Mouse (Mus musculus): Measurements from ENCODE around the gene Rps5.
"Not testable (repeated sequence)": the region's sequence is repeated elsewhere in the genome, so short reads cannot be mapped to it uniquely, and the experiment has no call there.

Rps5 gene

GRCm38 (mm10) chr7:12921705-12922465 is at the start of gene Rps5:
Gene Rps5 (plus strand): TSS chr7:12922290.
- DNase-seq, result peak; percentile 98

DNA sequence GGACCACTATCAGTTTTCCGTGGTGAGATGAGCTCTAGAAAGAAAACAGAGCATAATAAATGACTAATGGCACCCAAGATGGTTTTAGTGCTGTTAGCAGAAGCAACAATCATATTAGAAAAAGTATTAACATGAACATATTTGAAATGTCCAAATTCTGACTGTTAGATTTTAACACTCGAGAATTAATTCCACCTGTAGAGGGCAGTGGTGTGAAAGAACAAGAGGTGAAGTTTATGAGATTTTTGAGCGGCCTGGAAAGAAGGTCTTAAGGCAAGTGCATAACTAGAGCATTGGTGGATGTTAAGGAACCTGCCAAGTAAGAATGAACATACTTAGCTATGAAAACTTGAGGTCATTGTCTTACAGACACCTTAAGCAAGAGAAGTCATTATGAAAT is 47.8 kb upstream of the Rps5 start:
- DNase-seq, result no peak

- DNase-seq, result no peak
Observed at GRCm38 (mm10) chr7:12880036-12880435, 42.1 kb upstream of the Rps5 start.

DNA sequence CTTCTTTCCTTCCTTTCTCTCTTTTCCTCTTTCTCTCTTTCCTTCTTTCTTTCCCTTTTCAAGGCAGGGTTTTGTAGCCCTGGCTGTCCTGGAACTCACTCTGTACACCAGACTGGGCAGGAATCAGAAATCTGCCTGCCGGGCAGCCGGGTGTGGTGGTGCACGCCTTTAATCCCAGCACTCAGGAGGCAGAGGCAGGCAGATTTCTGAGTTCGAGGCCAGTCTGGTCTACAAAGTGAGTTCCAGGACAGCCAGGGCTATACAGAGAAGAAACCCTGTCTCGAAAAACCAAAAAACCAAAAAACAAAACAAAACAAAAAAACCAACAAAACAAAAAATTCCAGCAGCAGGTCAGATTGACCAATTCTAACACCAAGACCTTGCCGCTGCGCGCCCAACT is 41.6 kb upstream of the Rps5 start:
- DNase-seq, result not testable (repeated sequence)

GRCm38 (mm10) chr7:12880911-12881660 is 41.0 kb upstream of the Rps5 start, which contains the start of gene Zfp128:
Gene Zfp128 (plus strand): TSS chr7:12881177.
- peak; percentile 90 for DNase-seq

- DNase-seq, result no peak
Observed at GRCm38 (mm10) chr7:12886563-12887266, 35.4 kb upstream of the Rps5 start.

DNA sequence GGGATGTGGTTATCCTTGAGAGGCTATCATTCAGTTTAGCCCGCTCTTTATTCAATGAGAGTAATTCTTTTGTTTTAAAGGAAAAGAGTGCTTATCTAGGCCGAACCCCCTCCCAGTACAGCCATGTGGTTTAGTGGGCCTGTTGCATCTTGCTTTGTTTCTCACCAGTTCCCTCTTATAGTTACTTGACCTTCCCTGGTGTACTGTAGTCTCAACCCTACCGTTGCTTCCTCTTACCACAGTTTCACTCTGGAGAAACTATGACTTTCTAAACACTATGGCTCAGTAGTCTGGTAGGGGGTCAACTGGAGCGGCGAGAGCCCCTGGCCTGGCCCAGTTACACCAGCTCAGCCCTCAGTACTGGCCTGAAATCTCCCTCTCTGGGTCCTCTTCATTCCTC is 34.5 kb upstream of the Rps5 start:
- no peak for DNase-seq

DNA sequence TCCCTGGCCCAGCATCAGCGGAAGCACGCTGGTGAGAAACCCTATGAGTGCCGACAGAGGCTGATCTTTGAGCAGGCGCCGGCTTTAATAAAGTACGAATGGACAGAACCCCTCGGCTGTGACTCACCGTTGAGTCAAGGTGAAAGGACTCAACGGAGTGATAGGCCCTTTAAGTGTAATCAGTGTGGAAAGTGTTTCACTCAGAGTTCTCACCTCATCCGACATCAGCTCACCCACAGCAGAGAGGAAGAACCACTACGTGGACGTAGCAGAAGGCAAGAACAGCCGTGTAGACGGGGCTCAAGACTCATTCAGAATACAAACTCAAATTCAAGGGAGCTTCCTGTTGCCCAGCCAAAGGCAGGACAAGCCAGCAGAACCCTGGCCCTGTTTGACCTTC is 31.2 kb upstream of the Rps5 start:
- no peak for DNase-seq

DNA sequence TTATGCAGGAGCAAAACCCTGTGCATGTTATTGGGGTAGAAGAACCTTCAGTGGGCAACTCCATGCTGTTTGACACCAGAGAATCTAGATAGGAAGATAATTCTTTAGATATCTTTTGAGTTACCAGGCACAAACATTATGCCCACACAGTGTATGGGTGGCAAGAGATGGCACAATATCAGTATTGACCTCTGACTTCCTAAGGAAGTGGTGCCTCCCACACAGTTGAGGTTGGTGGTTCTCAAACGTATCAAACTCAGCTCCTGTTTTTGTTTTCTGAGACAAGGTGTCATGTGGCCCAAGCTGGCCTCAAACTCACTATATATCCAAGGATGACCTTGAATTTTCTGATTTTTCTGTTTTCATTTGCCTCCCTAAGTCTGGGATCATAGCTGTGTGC is 30.8 kb upstream of the Rps5 start:
- DNase-seq, result no peak

DNA sequence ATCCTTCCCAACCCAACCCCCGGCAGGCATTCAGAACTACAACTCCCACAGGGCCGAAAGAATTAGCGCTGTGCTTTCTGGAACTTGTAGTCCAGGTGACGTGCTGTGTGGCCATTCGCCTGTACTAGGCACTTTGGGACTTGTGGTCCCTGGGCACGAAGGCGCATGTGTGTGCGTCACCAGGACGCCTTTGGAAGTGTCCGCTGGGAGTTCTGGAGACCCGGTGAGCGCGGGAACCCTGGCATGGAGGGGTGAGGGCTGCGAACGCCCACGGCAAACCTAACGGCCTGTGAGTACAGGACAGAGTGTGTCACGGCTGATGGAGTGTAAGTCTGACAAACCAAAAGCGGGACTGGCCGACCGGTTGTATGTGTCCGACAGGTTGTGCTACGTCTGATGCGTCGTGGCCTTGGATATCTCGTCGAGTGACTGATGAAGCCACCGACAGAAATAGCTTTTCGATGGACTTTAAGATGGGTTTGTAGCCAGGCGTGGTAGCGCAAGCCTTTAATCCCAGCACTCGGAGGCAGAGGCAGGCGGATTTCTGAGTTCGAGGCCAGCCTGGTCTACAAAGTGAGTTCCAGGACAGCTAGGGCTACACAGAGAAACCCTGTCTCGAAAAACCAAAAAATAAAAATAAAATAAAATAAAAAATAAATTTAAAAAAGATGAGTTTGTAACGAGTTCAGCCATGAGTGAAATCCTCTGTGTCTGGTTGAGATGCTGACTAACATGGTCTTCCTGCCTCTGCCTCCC is 24.3 kb upstream of the Rps5 start, which contains the start of gene Zscan22:
TSS of gene Zscan22 (plus strand) at position 161 of the 756 bp plus-strand sequence.
- DNase-seq, result peak; percentile 79

GRCm38 (mm10) chr7:12901517-12901916 is 20.6 kb upstream of the Rps5 start:
- DNase-seq, result no peak

- DNase-seq, result peak; percentile 39
Observed at GRCm38 (mm10) chr7:12903623-12904022, 18.5 kb upstream of the Rps5 start.

- DNase-seq, result no peak
Observed at GRCm38 (mm10) chr7:12905146-12905545, 16.9 kb upstream of the Rps5 start.

GRCm38 (mm10) chr7:12909498-12909962 is 12.6 kb upstream of the Rps5 start:
- DNase-seq, result peak; percentile 91

- DNase-seq, result peak; percentile 73
Observed at GRCm38 (mm10) chr7:12910181-12910668, 11.9 kb upstream of the Rps5 start.

- DNase-seq, result peak; percentile 9
Observed at GRCm38 (mm10) chr7:12913556-12913955, 8.5 kb upstream of the Rps5 start.

DNA sequence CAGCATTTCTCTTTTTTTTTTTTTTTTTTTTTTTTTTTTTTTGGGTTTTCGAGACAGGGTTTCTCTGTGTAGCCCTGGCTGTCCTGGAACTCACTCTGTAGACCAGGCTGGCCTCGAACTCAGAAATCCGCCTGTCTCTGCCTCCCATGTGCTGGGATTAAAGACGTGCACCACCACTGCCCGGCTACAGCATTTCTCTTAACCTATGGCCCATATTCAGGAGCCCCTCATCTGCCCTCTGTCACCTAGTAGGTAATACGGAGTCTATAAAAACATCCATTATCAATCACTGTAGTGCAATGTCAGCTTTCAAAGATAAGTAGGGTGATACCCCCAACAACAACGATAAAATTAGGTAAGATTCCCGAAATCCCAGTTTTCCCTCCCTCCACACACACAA is 1.6 kb upstream of the Rps5 start:
- not testable (repeated sequence) for DNase-seq

DNA sequence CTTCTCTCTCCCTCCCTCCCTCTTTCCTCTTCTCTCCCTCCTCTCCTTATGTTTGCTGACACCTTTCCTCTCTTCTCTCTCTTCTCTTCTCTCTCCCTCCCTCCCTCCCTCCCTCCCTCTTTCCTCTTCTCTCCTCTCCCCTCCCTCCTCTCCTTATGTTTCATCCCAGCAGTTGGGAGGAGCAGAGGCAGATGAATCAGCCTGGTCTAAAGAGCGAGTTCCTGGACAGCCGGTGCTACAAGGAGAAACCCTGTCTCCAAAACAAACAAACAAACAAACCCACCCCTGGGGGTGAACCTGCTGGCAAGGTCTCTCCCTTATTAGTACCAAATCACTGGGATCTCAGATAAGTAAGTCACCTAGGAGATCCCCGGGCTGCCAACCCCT is 779 bp upstream of the Rps5 start:
- DNase-seq, result no peak

DNA sequence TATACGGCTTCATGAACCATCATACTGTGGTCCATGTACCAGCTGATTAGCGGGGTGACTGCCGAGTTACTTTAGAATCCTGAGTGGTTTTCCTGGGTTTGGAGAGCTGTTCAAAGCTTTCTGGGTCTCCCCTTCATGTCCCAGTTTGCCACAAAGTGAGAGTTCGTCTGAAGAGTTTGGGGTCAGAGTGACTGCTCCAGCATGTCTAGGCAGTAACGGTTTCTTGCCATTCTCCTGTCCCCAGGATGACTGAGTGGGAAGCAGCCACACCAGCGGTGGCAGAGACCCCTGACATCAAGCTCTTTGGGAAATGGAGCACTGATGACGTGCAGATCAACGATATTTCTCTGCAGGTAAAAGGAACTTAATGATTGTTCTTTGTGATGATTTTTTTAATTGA is 639 bp downstream of the Rps5 start:
- no peak for DNase-seq

- DNase-seq, result no peak
Observed at GRCm38 (mm10) chr7:12926316-12926715, 4.2 kb downstream of the Rps5 start.

DNA sequence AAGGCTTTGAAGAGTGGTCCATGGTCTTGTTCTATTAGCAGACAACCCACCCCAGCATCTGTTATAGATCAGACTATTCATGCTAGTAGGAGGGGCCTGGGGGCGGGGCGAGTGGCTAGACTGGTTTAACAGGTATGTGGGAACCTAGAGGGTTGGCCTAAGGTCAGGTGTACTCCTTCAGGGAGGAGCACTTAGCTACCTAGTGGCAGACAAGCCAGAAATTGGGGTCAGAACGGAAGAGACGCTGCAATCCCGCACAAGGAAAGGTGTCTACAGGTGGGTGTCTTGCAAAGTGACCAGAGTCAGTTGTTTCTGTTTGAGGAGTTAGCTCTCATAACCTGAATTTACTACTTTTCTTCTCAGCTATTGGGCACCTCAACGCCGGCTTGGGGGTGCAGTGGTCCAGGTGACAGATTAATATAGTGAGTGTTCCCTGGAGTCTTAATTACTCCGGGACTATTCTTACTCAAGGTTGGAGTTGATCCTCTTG is 5.1 kb downstream of the Rps5 start, which contains the start of gene Rnf225:
TSS of gene Rnf225 (plus strand) at position 226 of the 490 bp plus-strand sequence.
- no peak for DNase-seq
